Mouse (Mus musculus) liver, postnatal 0 days (tissue): ENCODE results near the gene Camta1. TPM values are rescaled to one million over a fixed set of nuclear protein-coding genes. Genes with fewer than 3 reads are reported as not detected.

Experiments used
- ATAC-seq: fragments of 200-750 bp; cut with Nextera tagmentation; 2 replicates; pipeline ENCODE4 v1.8.0; 2017; ENCODE audit warnings: mild to moderate bottlenecking, moderate library complexity
- DNase-seq: peaks from one replicate; pipeline ENCODE4 v3.0.0-alpha.2; 2016
- H3K27ac ChIP-seq: fragments of 300-500 bp; sonication (generic); 2 replicates; pipeline ENCODE4 v1.5.1; 2014; ENCODE audit warnings: antibody characterized with exemption, moderate library complexity, mild to moderate bottlenecking, low read depth
- H3K27me3 ChIP-seq: fragments of 300-500 bp; sonication (generic); 2 replicates; pipeline ENCODE4 v1.6.1; 2014; ENCODE audit warnings: low read length, control low read depth, mixed read lengths; ENCODE audit not compliant: insufficient read depth
- H3K36me3 ChIP-seq: fragments of 300-500 bp; sonication (generic); replicated peaks from 2 replicates; pipeline ENCODE4 v1.6.1; 2014; ENCODE audit warnings: mild to moderate bottlenecking, control low read depth, low read length, moderate library complexity, mixed read lengths; ENCODE audit not compliant: insufficient read depth
- H3K4me1 ChIP-seq: fragments of 300-500 bp; sonication (generic); 2 replicates; pipeline ENCODE4 v1.6.1; 2014; ENCODE audit warnings: antibody characterized with exemption, mild to moderate bottlenecking, control low read depth; ENCODE audit not compliant: insufficient read depth
- H3K4me2 ChIP-seq: fragments of 300-500 bp; sonication (generic); 2 replicates; pipeline ENCODE4 v1.6.1; 2014; ENCODE audit warnings: low read depth, mild to moderate bottlenecking, low read length, moderate library complexity, mixed read lengths
- H3K4me3 ChIP-seq: fragments of 300-500 bp; sonication (generic); 2 replicates; pipeline ENCODE4 v1.5.1; 2014; ENCODE audit warnings: low read depth, low read length
- H3K9ac ChIP-seq: fragments of 300-500 bp; sonication (generic); replicated peaks from 2 replicates; pipeline ENCODE4 v1.6.1; 2014; ENCODE audit warnings: mild to moderate bottlenecking, moderate library complexity
- H3K9me3 ChIP-seq: fragments of 300-500 bp; sonication (generic); 2 replicates; pipeline ENCODE4 v1.6.1; 2016; ENCODE audit warnings: mild to moderate bottlenecking, control low read depth, low read length, mixed read lengths
- CTCF ChIP-seq: sonication (generic); IDR thresholded peaks from 2 replicates; pipeline ENCODE4 v1.5.1; 2016; ENCODE audit warnings: antibody characterized with exemption, low read depth
- EP300 ChIP-seq: IDR thresholded peaks from 2 replicates; pipeline ENCODE4 v1.6.1; 2016; ENCODE audit warnings: antibody characterized with exemption, low read depth, mild to moderate bottlenecking
- WGBS: fragments of 180-500 bp; shearing (Covaris S2); extraction: QIAGEN DNeasy Blood & Tissue Kit; methylation state at CpG from one replicate; pipeline ENCODE4 v1.1.7; 2014; ENCODE audit not compliant: insufficient replicate concordance; 5-methylcytosine and 5-hydroxymethylcytosine counted together
- polyA plus RNA-seq: library from polyadenylated mRNA; unstranded; fragments of >200 nt; fragmentation: Nextera tagmentation; extraction: Ambion mirVana; gene quantifications from 2 replicates; pipeline ENCODE4 v1.2.1, GENCODE M21; 2015

Gene Camta1
- polyA plus RNA-seq, 1 experiment from 2014 or later: 48.3 TPM

- DNase-seq (no peak), ATAC-seq (no peak)
- Histone ChIP-seq H3K27me3 (no peaks in the 10 kb centered on the region), H3K36me3 (no peaks in the 10 kb centered on the region), H3K27ac (no peak overlapping the region), H3K4me3 (no peak overlapping the region), H3K9ac (no peak overlapping the region), H3K4me2 (no peak overlapping the region), H3K4me1 (no peaks in the 10 kb centered on the region), H3K9me3 (no peaks in the 10 kb centered on the region)
- WGBS: 66% methylated on average over 4 of the region's 4 CpGs
- TF ChIP-seq CTCF (peak; percentile 74), EP300 (no peak)
These were observed 83.2 kb downstream of the Camta1 start for GRCm38 (mm10) chr4:151778511-151778910.

DNA sequence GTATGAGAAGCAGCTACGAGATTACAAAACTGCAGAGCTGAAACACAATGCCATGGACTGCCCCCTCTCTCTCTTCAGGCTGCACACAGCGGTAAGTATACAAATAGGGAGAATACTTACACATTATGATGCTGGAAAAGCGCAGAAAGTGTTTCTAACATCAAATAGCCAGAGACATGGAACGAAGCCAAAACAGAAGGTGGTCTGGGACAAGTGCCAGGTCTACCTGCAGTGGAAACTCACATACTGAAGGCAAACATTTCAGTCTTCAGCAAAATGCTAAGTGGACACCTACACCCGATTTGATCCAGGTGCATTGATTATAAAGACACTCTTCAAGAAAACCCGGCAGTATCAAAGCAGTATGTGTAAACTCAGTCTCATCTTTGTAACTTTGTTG is 84.2 kb downstream of the Camta1 start:
- no peaks in the 10 kb centered on the region for H3K36me3 ChIP-seq
- DNase-seq (peak; percentile 38), ATAC-seq (no peak)
- no peak overlapping the region for H3K9ac ChIP-seq
- H3K4me3 ChIP-seq: no peak overlapping the region
- H3K27ac ChIP-seq: no peak overlapping the region
- H3K27me3 ChIP-seq: no peaks in the 10 kb centered on the region
- H3K4me2 ChIP-seq: no peak overlapping the region
- TF ChIP-seq CTCF (no peak), EP300 (no peak)
- no peaks in the 10 kb centered on the region for H3K4me1 ChIP-seq
- WGBS: 67% methylated on average over 6 of the region's 6 CpGs
- no peaks in the 10 kb centered on the region for H3K9me3 ChIP-seq

- DNase-seq (no peak), ATAC-seq (no peak)
- no peak overlapping the region for H3K4me3 ChIP-seq
- no peak overlapping the region for H3K9ac ChIP-seq
- H3K4me2 ChIP-seq: no peak overlapping the region
- WGBS: 76% methylated on average over 7 of the region's 7 CpGs
- no peaks in the 10 kb centered on the region for H3K9me3 ChIP-seq
- no peaks in the 10 kb centered on the region for H3K4me1 ChIP-seq
- no peaks in the 10 kb centered on the region for H3K27me3 ChIP-seq
- no peak overlapping the region for H3K27ac ChIP-seq
- TF ChIP-seq EP300: no peak
- no peak for TF ChIP-seq CTCF
- no peaks in the 10 kb centered on the region for H3K36me3 ChIP-seq
These were observed 86.2 kb downstream of the Camta1 start for GRCm38 (mm10) chr4:151775441-151775840.

DNA sequence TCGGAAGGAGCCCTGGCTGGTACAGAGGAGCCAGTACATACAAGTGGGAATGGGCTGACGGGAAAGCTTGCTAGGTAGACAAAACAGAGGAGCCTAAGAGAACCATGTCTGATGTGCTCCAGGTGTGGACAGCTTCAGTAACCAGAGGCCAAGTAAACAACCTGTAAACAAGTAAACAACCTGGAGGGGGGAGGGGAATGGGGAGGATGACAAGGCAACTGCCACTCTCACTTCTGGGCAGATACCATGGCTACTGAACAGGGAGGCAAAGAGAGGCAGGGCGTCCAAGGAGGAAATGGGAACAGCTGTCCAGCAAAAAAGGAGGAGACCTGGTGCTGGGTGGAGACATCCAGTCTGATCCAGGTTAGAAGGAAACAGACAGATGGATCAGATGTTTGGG is 88.0 kb downstream of the Camta1 start:
- Histone ChIP-seq H3K36me3 (no peaks in the 10 kb centered on the region), H3K27ac (no peak overlapping the region), H3K4me3 (no peak overlapping the region), H3K27me3 (no peaks in the 10 kb centered on the region), H3K9ac (no peak overlapping the region), H3K9me3 (no peaks in the 10 kb centered on the region), H3K4me1 (no peaks in the 10 kb centered on the region), H3K4me2 (no peak overlapping the region)
- DNase-seq (no peak), ATAC-seq (peak; percentile 60)
- WGBS: 75% methylated on average over 3 of the region's 3 CpGs
- TF ChIP-seq EP300: no peak
- no peak for TF ChIP-seq CTCF

DNA sequence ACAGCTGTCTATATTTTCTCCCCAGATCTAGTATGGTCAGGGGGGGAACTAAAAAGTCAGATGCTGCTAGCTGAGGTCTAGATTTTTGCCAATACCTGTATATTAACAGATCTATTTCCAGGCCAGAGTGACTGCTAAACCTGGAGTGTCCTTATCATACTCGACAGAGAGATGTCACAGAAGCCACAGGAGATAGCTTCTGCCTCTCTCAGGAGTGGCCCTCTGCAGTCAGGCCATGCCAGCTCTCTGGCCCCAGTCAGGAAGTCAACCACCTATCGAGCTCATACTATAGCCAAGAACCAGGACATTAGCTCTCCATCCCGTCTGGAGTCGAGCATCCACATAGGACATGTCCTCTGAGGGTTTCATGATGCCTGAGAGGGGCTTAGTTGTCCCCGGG is 88.7 kb downstream of the Camta1 start:
- no peaks in the 10 kb centered on the region for H3K9me3 ChIP-seq
- DNase-seq (no peak), ATAC-seq (no peak)
- TF ChIP-seq EP300 (no peak), CTCF (no peak)
- no peak overlapping the region for H3K9ac ChIP-seq
- no peaks in the 10 kb centered on the region for H3K27me3 ChIP-seq
- no peaks in the 10 kb centered on the region for H3K4me1 ChIP-seq
- H3K36me3 ChIP-seq: no peaks in the 10 kb centered on the region
- H3K4me2 ChIP-seq: no peak overlapping the region
- WGBS: 67% methylated on average over 5 of the region's 5 CpGs
- no peak overlapping the region for H3K27ac ChIP-seq
- no peak overlapping the region for H3K4me3 ChIP-seq

GRCm38 (mm10) chr4:151770697-151771096 is 91.0 kb downstream of the Camta1 start:
- H3K4me1 ChIP-seq: no peaks in the 10 kb centered on the region
- H3K36me3 ChIP-seq: no peaks in the 10 kb centered on the region
- no peaks in the 10 kb centered on the region for H3K9me3 ChIP-seq
- no peak overlapping the region for H3K4me2 ChIP-seq
- no peak overlapping the region for H3K27ac ChIP-seq
- ATAC-seq (no peak), DNase-seq (no peak)
- TF ChIP-seq EP300 (no peak), CTCF (no peak)
- no peak overlapping the region for H3K9ac ChIP-seq
- no peak overlapping the region for H3K4me3 ChIP-seq
- no peaks in the 10 kb centered on the region for H3K27me3 ChIP-seq
- 67% methylated on average over 5 of the region's 5 CpGs for WGBS

DNA sequence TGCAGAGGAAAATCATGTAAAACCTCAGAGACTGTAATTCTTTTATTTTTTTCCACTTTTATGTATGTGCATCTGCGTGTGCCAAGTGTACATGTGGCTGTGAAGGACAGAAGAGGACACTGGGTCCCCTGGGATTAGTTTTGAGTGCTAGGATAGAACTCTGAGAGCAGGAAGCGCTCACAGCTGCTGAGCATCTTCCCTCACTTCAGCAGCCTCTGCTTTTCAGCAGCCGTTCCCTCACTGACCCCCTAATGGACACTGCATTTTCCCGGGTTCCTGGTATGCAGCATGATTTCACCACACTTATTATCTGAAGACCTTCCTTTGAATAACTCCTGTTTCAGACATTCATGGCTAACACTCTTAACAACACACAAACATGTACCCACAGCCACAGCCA is 93.9 kb downstream of the Camta1 start:
- Histone ChIP-seq H3K9me3 (no peaks in the 10 kb centered on the region), H3K36me3 (no peaks in the 10 kb centered on the region), H3K4me1 (no peaks in the 10 kb centered on the region), H3K27me3 (no peaks in the 10 kb centered on the region), H3K27ac (no peak overlapping the region), H3K4me3 (no peak overlapping the region), H3K9ac (no peak overlapping the region), H3K4me2 (no peak overlapping the region)
- DNase-seq (no peak), ATAC-seq (no peak)
- TF ChIP-seq CTCF (no peak), EP300 (no peak)
- WGBS: 85% methylated on average over 4 of the region's 4 CpGs
